Mouse (Mus musculus): ENCODE data around the gene Tmem106c. TPM values are rescaled to one million over a fixed set of nuclear protein-coding genes. Genes with fewer than 3 reads are reported as not detected.

The Tmem106c gene
- 35.4 and 35.7 TPM in 2 replicates for polyA plus RNA-seq (2015; fragmentation: Nextera tagmentation; extraction: Ambion mirVana)

GRCm38 (mm10) chr15:97963989-97964835, at the start of gene Tmem106c:
TSS of gene Tmem106c (plus strand) at chr15:97964200.

GRCm38 (mm10) chr15:98003822-98004739, 40.1 kb downstream of the Tmem106c start, which contains the start of gene Col2a1:
TSS of gene Col2a1 (minus strand) at chr15:98004695.

Other genes with a start within 250 kb of the Tmem106c start
- gene Endou, start 232.9 kb upstream of the Tmem106c start, polyA plus RNA-seq (2015; fragmentation: Nextera tagmentation; extraction: Ambion mirVana): 4.4 and 4.8 TPM in 2 replicates
- 13.5 and 15.2 TPM in 2 replicates for gene Rapgef3, start 196.2 kb upstream of the Tmem106c start, polyA plus RNA-seq (2015; fragmentation: Nextera tagmentation; extraction: Ambion mirVana)
- gene Slc48a1, start 185.7 kb upstream of the Tmem106c start, polyA plus RNA-seq (2015; fragmentation: Nextera tagmentation; extraction: Ambion mirVana): 98.2 and 116 TPM in 2 replicates
- gene Hdac7, start 119.7 kb upstream of the Tmem106c start, polyA plus RNA-seq (2015; fragmentation: Nextera tagmentation; extraction: Ambion mirVana): 18.7 and 19.6 TPM in 2 replicates
- gene Vdr, start 53.6 kb upstream of the Tmem106c start, polyA plus RNA-seq (2015; fragmentation: Nextera tagmentation; extraction: Ambion mirVana): 0.39 and 0.45 TPM in 2 replicates
- gene Col2a1, start 40.5 kb downstream of the Tmem106c start, polyA plus RNA-seq (2015; fragmentation: Nextera tagmentation; extraction: Ambion mirVana): 0.24 and 0.35 TPM in 2 replicates
- 32.0 and 34.6 TPM in 2 replicates for gene Pfkm, start 128.4 kb downstream of the Tmem106c start, polyA plus RNA-seq (2015; fragmentation: Nextera tagmentation; extraction: Ambion mirVana)
- 13.6 and 15.7 TPM in 2 replicates for gene Senp1, start 129.5 kb downstream of the Tmem106c start, polyA plus RNA-seq (2015; fragmentation: Nextera tagmentation; extraction: Ambion mirVana)
- 55.6 and 56.9 TPM in 2 replicates for gene Asb8, start 201.4 kb downstream of the Tmem106c start, polyA plus RNA-seq (2015; fragmentation: Nextera tagmentation; extraction: Ambion mirVana)
- 0.98 and 1.1 TPM in 2 replicates for gene Ccdc184, start 203.0 kb downstream of the Tmem106c start, polyA plus RNA-seq (2015; fragmentation: Nextera tagmentation; extraction: Ambion mirVana)
- gene Olfr288, start 231.3 kb downstream of the Tmem106c start, polyA plus RNA-seq (2015; fragmentation: Nextera tagmentation; extraction: Ambion mirVana): not detected in 2 replicates

Data from urinary bladder, postnatal 0 days (tissue).